Mouse (Mus musculus) liver, adult 2 months (tissue): ENCODE results near the gene Plcl1. TPM values are rescaled to one million over a fixed set of nuclear protein-coding genes. Genes with fewer than 3 reads are reported as not detected.

Experiments used
- DNase-seq: peaks from one replicate; pipeline ENCODE4 v3.0.0-alpha.2; 2011; ENCODE audit warnings: low read depth, low spot score; ENCODE audit errors: extremely low read depth
- H3K27ac ChIP-seq: fragments of 200-500 bp; replicated peaks from 2 replicates; pipeline ENCODE4 v1.5.1; 2012; ENCODE audit warnings: low read depth, mild to moderate bottlenecking, control low read depth, inconsistent platforms, low read length; ENCODE audit not compliant: insufficient read depth
- H3K27me3 ChIP-seq: fragments of 200-500 bp; 2 replicates; pipeline ENCODE4 v1.6.1; 2012; ENCODE audit warnings: mild to moderate bottlenecking, moderate library complexity, low read length, inconsistent platforms; ENCODE audit not compliant: control insufficient read depth, insufficient read depth
- H3K36me3 ChIP-seq: fragments of 200-500 bp; 2 replicates; pipeline ENCODE4 v1.6.1; 2012; ENCODE audit warnings: low read length, inconsistent platforms; ENCODE audit not compliant: control insufficient read depth, insufficient read depth
- H3K4me1 ChIP-seq: fragments of 200-500 bp; 2 replicates; pipeline ENCODE4 v1.6.1; 2011; ENCODE audit warnings: low read length; ENCODE audit not compliant: control insufficient read depth, insufficient read depth
- H3K4me3 ChIP-seq: fragments of 200-500 bp; 2 replicates; pipeline ENCODE4 v1.5.1; 2011; ENCODE audit warnings: low read depth, mild to moderate bottlenecking, control low read depth, low read length, moderate library complexity; ENCODE audit not compliant: insufficient read depth
- H3K79me2 ChIP-seq: fragments of 200-500 bp; 2 replicates; pipeline ENCODE4 v1.6.1; 2012; ENCODE audit warnings: inconsistent platforms, mild to moderate bottlenecking, low read length, moderate library complexity; ENCODE audit not compliant: control insufficient read depth, insufficient read depth
- H3K9ac ChIP-seq: fragments of 200-500 bp; 2 replicates; pipeline ENCODE4 v1.6.1; 2012; ENCODE audit warnings: low read depth, mild to moderate bottlenecking, control low read depth, inconsistent platforms, low read length
- CTCF ChIP-seq: fragments of 200-500 bp; IDR thresholded peaks from 2 replicates; pipeline ENCODE4 v1.5.1; 2011; ENCODE audit warnings: low read depth, low read length, control low read depth
- POLR2A ChIP-seq: fragments of 200-500 bp; IDR thresholded peaks from 2 replicates; pipeline ENCODE4 v1.6.1; 2011; ENCODE audit warnings: low read length, control low read depth; ENCODE audit not compliant: insufficient read depth; ENCODE audit errors: extremely low read depth
- WGBS: fragments of 180-500 bp; shearing (Covaris S2); methylation state at CpG from one replicate; pipeline ENCODE4 v1.1.7; 2018; 5-methylcytosine and 5-hydroxymethylcytosine counted together
- polyA plus RNA-seq: library from polyadenylated mRNA; depleted of rRNA; stranded (reverse); fragments of >200 nt; gene quantifications from 2 replicates; pipeline ENCODE4 v1.2.3, GENCODE M21; 2012
- total RNA-seq: library from RNA; depleted of rRNA; stranded (reverse); fragments of >200 nt; gene quantifications from 2 replicates; pipeline ENCODE4 v1.2.3, GENCODE M21; 2014

The Plcl1 gene
- total and polyA plus RNA-seq, 2 experiments: 0.09 to 0.65 TPM

- Histone ChIP-seq H3K36me3 (no peaks in the 10 kb centered on the region), H3K27me3 (no peaks in the 10 kb centered on the region), H3K4me1 (peaks cover 2% of the 10 kb centered on the region; the same call in 1 of the 2 replicates), H3K9ac (no peak overlapping the region), H3K27ac (no peak overlapping the region), H3K4me3 (no peak overlapping the region), H3K79me2 (no peaks in the 10 kb centered on the region)
- TF ChIP-seq CTCF: no peak
- no peak for TF ChIP-seq POLR2A
- 86% methylated on average over 6 of the region's 6 CpGs for WGBS
- DNase-seq: no peak
Measured at GRCm38 (mm10) chr1:55700726-55701125, 295.0 kb downstream of the Plcl1 start.

- no peak for TF ChIP-seq POLR2A
- no peak for TF ChIP-seq CTCF
- Histone ChIP-seq H3K79me2 (no peaks in the 10 kb centered on the region), H3K4me3 (no peak overlapping the region), H3K27me3 (no peaks in the 10 kb centered on the region), H3K27ac (no peak overlapping the region), H3K4me1 (peaks cover 4% of the 10 kb centered on the region), H3K36me3 (no peaks in the 10 kb centered on the region), H3K9ac (no peak overlapping the region)
- no peak for DNase-seq
- WGBS: 95% methylated on average over 6 of the region's 6 CpGs
Measured at GRCm38 (mm10) chr1:55701601-55702000, 295.9 kb downstream of the Plcl1 start.

DNA sequence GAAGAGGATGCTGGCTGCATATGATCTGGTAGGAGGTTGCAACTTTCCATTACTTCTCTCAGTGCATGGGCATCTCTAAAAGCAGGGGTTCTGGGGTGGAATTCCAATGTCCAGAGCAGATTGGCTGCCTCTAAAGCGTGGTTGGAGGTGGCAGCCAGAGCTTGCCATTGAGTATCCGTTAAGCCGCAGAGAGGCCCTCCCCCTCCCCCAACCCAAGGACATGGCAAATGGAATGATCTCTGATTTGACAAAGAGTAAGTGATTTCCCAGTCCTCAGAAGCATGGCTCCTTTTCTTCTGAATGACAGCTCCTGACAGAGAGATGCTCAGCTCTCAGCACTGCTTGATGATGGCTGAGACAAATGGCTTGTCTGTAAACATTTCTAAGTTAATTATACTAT, 296.4 kb downstream of the Plcl1 start:
- no peaks in the 10 kb centered on the region for H3K36me3 ChIP-seq
- H3K9ac ChIP-seq: no peak overlapping the region
- TF ChIP-seq POLR2A: no peak
- no peak for TF ChIP-seq CTCF
- no peak overlapping the region for H3K4me3 ChIP-seq
- peaks cover 4% of the 10 kb centered on the region for H3K4me1 ChIP-seq
- H3K27me3 ChIP-seq: no peaks in the 10 kb centered on the region
- H3K27ac ChIP-seq: no peak overlapping the region
- no peak for DNase-seq
- no peaks in the 10 kb centered on the region for H3K79me2 ChIP-seq
- WGBS: 89% methylated on average over 3 of the region's 3 CpGs

DNA sequence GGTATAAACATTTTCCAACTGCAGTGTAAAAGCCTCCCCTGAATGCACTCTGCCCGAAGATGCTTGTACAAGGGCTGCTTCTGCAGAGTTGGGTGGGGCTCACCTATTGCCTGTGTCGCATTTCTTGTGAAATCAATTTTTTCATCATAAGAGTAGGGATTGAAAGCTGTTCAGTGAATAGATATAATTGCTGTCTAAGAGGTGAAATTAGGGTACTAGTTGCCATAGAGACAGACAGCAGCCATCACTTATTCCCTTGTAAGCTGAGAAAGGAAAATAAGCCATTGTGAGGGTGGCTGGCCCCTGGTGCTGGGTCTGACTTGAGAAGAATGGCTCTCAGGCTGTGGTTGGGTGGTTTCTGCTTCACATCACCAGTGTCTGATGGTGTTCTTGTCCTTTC, 299.0 kb downstream of the Plcl1 start:
- Histone ChIP-seq H3K4me3 (no peak overlapping the region), H3K9ac (no peak overlapping the region), H3K4me1 (peaks cover 8% of the 10 kb centered on the region), H3K79me2 (no peaks in the 10 kb centered on the region), H3K36me3 (no peaks in the 10 kb centered on the region), H3K27me3 (no peaks in the 10 kb centered on the region), H3K27ac (no peak overlapping the region)
- TF ChIP-seq POLR2A (no peak), CTCF (no peak)
- WGBS: 89% methylated on average over 2 of the region's 2 CpGs
- no peak for DNase-seq

DNA sequence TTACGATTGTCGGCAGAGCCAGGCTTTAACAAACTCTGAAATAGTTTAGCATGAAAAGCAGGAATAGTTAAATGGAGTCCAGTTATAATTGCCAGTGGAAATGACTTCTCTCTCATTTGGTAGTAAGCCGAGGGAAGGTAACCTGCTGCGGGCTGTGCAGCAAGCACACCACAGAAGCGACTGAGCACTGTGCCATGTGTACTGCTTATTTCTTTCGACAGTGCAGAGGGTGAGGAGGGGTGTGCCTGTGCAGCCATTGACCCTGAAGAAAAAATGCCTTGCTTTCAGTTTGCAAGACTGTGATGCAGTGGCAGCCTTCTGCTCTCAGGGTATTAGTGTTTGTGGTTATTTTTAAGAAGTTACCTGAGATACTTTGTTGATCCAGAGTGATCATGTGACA, 299.5 kb downstream of the Plcl1 start:
- no peaks in the 10 kb centered on the region for H3K27me3 ChIP-seq
- H3K4me1 ChIP-seq: peaks cover 6% of the 10 kb centered on the region
- TF ChIP-seq POLR2A (no peak), CTCF (no peak)
- H3K36me3 ChIP-seq: no peaks in the 10 kb centered on the region
- peak; percentile 16 for DNase-seq
- WGBS: 88% methylated on average over 6 of the region's 6 CpGs
- H3K79me2 ChIP-seq: no peaks in the 10 kb centered on the region
- H3K9ac ChIP-seq: no peak overlapping the region
- H3K4me3 ChIP-seq: no peak overlapping the region
- H3K27ac ChIP-seq: no peak overlapping the region

DNA sequence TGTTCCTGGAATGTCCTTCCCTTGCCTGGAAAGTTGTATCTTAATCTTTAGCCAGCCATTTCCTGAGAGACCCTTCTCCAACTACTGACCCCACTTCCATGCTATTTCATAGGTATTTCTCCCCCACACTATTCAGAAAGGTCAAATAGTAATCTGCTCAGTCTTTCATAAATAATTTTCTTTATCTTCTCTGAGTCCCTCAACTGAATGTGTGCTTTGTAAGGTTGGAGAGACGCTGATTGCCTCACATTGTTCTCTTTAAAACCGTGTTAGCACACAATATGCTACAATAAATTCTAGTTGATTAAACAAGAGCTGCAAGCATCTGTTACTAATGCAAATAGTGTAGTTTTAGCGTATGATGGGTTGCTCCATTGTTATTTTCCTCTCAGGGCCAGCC, 300.0 kb downstream of the Plcl1 start:
- Histone ChIP-seq H3K79me2 (no peaks in the 10 kb centered on the region), H3K27ac (no peak overlapping the region), H3K9ac (no peak overlapping the region), H3K4me3 (no peak overlapping the region), H3K36me3 (no peaks in the 10 kb centered on the region), H3K4me1 (peaks cover 6% of the 10 kb centered on the region), H3K27me3 (no peaks in the 10 kb centered on the region)
- DNase-seq: peak; percentile 5
- no peak for TF ChIP-seq CTCF
- WGBS: 63% methylated on average over 3 of the region's 3 CpGs
